ENCODE assay signal across 8 mouse cellular contexts in genomic region chr11:120990126-120990781, GRCm38 (mm10). TPM values are rescaled to one million over a fixed set of nuclear protein-coding genes. Genes with fewer than 3 reads are reported as not detected.
DNase-seq lines count a peak whose midpoint lies in the region; ATAC-seq lines count a peak whose summit lies in the region.

No protein-coding gene starts in this region.

- peak overlapping the region; percentile 100 for H3K9ac ChIP-seq in embryonic facial prominence, embryonic 13.5 days
- peak overlapping the region; percentile 100 for H3K9ac ChIP-seq in heart, embryonic 14.5 days (ENCODE audit: low read length)

- H3K4me2 ChIP-seq in embryonic facial prominence, embryonic 13.5 days, result peak overlapping the region; percentile 90
- peak overlapping the region; percentile 86 for H3K4me2 ChIP-seq in heart, embryonic 14.5 days (ENCODE audit: low read length)

- WGBS in embryonic facial prominence, embryonic 13.5 days, result under 1% methylated on average over 30 of the region's 35 CpGs
- 6% methylated on average over 19 of the region's 35 CpGs for WGBS in heart, embryonic 14.5 days

- no peaks in the 10 kb centered on the region for H3K9me3 ChIP-seq in embryonic facial prominence, embryonic 13.5 days
- no peaks in the 10 kb centered on the region for H3K9me3 ChIP-seq in heart, embryonic 14.5 days (ENCODE audit: control insufficient read depth, low read length)

- H3K36me3 ChIP-seq in embryonic facial prominence, embryonic 13.5 days, result peaks cover 26% of the 10 kb centered on the region
- H3K36me3 ChIP-seq in heart, embryonic 14.5 days (ENCODE audit: control insufficient read depth, insufficient read depth, low read length), result peaks cover 21% of the 10 kb centered on the region

- H3K27me3 ChIP-seq in embryonic facial prominence, embryonic 13.5 days, result no peaks in the 10 kb centered on the region
- H3K27me3 ChIP-seq in heart, embryonic 14.5 days (ENCODE audit: control insufficient read depth, insufficient read depth, low read length), result no peaks in the 10 kb centered on the region

- ATAC-seq in embryonic facial prominence, embryonic 13.5 days (ENCODE audit: insufficient number of reproducible peaks, insufficient read depth, low FRiP score, low TSS enrichment, low read depth), result peak; percentile 62; the same call in 1 of the 2 replicates
- ATAC-seq in heart, embryonic 14.5 days (ENCODE audit: insufficient number of reproducible peaks, insufficient read depth, low FRiP score, low read depth), result peak; percentile 58
- peak; percentile 45 for ATAC-seq in megakaryocyte, adult 5-6 weeks (ENCODE audit: poor library complexity, severe bottlenecking)

- DNase-seq in ES-CJ7 (ENCODE audit: low read depth, low spot score), result peak; percentile 50
- DNase-seq in adrenal gland, adult 2 months, result peak; percentile 81
- peak; percentile 78 for DNase-seq in kidney, postnatal 14 days
- DNase-seq in spleen, postnatal 10 days (ENCODE audit: low spot score in 2 of 2), result peak; percentile 63 to 69
- DNase-seq in layer of hippocampus, adult 9-11 months, result no peak

- H3K4me3 ChIP-seq in embryonic facial prominence, embryonic 13.5 days, result peak overlapping the region; percentile 96
- H3K4me3 ChIP-seq in heart, embryonic 14.5 days (ENCODE audit: control insufficient read depth in 1 of 2, insufficient read depth in 1 of 2, low read depth in 1 of 2, low read length in 2 of 2), result peak overlapping the region; percentile 98 to 100

- H3K27ac ChIP-seq in embryonic facial prominence, embryonic 13.5 days, result peak overlapping the region; percentile 97
- peak overlapping the region; percentile 94 to 96 for H3K27ac ChIP-seq in heart, embryonic 14.5 days (replicated peaks in 1 of 2; ENCODE audit: control insufficient read depth in 1 of 2, insufficient read depth in 1 of 2, low read depth in 2 of 2, low read length in 2 of 2)

- peaks cover 53% of the 10 kb centered on the region for H3K4me1 ChIP-seq in embryonic facial prominence, embryonic 13.5 days
- H3K4me1 ChIP-seq in heart, embryonic 14.5 days (ENCODE audit: control insufficient read depth in 2 of 2, insufficient read depth in 2 of 2, low read length in 2 of 2), result peaks cover 22 to 66% of the 10 kb centered on the region in 2 experiments

RNA-seq across cellular contexts. Expression of gene Csnk1d, which starts 0.9 kb away (rescaled TPM):
- total RNA-seq in adrenal gland, adult 2 months (2021), result 100 to 1,000 TPM; 114 to 126 TPM
- 39.8 and 48.7 TPM in 2 replicates for polyA plus RNA-seq in adrenal gland, adult 2 months (2012; rRNA removed)
- 132 and 134 TPM in 2 replicates for polyA plus RNA-seq in embryonic facial prominence, embryonic 13.5 days (2015; fragmentation: Nextera tagmentation; extraction: Ambion mirVana)
- polyA plus RNA-seq in heart, embryonic 14.5 days (2014; fragmentation: Nextera tagmentation; extraction: Ambion mirVana), result 45.1 and 45.6 TPM in 2 replicates
- 56.0 and 64.8 TPM in 2 replicates for total RNA-seq in megakaryocyte, adult 5-6 weeks (2015)
- total RNA-seq in megakaryocyte, adult 5-6 weeks (2017), result 67.8 and 69.7 TPM in 2 replicates

RNA-seq across cellular contexts. Expression of gene Slc16a3, which starts 42.0 kb away (rescaled TPM):
- total RNA-seq in adrenal gland, adult 2 months (2021), result 1 to 10 TPM; 1.2 to 1.3 TPM
- 1.4 and 2.5 TPM in 2 replicates for polyA plus RNA-seq in adrenal gland, adult 2 months (2012; rRNA removed)
- 56.4 and 63.4 TPM in 2 replicates for polyA plus RNA-seq in embryonic facial prominence, embryonic 13.5 days (2015; fragmentation: Nextera tagmentation; extraction: Ambion mirVana)
- 82.5 and 111 TPM in 2 replicates for polyA plus RNA-seq in heart, embryonic 14.5 days (2014; fragmentation: Nextera tagmentation; extraction: Ambion mirVana)
- total RNA-seq in megakaryocyte, adult 5-6 weeks (2015), result 21.4 and 24.6 TPM in 2 replicates
- total RNA-seq in megakaryocyte, adult 5-6 weeks (2017), result 35.2 and 40.7 TPM in 2 replicates

RNA-seq across cellular contexts. Expression of gene Cd7, which starts 49.0 kb away (rescaled TPM):
- under 1 TPM; 0.69 TPM for total RNA-seq in adrenal gland, adult 2 months (2021)
- polyA plus RNA-seq in adrenal gland, adult 2 months (2012; rRNA removed), result 1.8 and 3.3 TPM in 2 replicates
- polyA plus RNA-seq in embryonic facial prominence, embryonic 13.5 days (2015; fragmentation: Nextera tagmentation; extraction: Ambion mirVana), result 0.28 and 0.49 TPM in 2 replicates
- polyA plus RNA-seq in heart, embryonic 14.5 days (2014; fragmentation: Nextera tagmentation; extraction: Ambion mirVana), result not detected in 2 replicates
- total RNA-seq in megakaryocyte, adult 5-6 weeks (2015), result 52.3 and 53.9 TPM in 2 replicates
- 14.8 and 17.3 TPM in 2 replicates for total RNA-seq in megakaryocyte, adult 5-6 weeks (2017)

RNA-seq across cellular contexts. Expression of gene Ccdc57, which starts 57.6 kb away (rescaled TPM):
- total RNA-seq in adrenal gland, adult 2 months (2021), result 10 to 100 TPM in 1 of 2 experiments, 1 to 10 TPM in 1; 8.4 to 20.4 TPM
- polyA plus RNA-seq in adrenal gland, adult 2 months (2012; rRNA removed), result 2.7 and 3.5 TPM in 2 replicates
- polyA plus RNA-seq in embryonic facial prominence, embryonic 13.5 days (2015; fragmentation: Nextera tagmentation; extraction: Ambion mirVana), result 6.1 and 6.8 TPM in 2 replicates
- polyA plus RNA-seq in heart, embryonic 14.5 days (2014; fragmentation: Nextera tagmentation; extraction: Ambion mirVana), result 4.2 and 4.8 TPM in 2 replicates
- 0.30 and 1.2 TPM in 2 replicates for total RNA-seq in megakaryocyte, adult 5-6 weeks (2015)
- total RNA-seq in megakaryocyte, adult 5-6 weeks (2017), result 2.1 and 2.4 TPM in 2 replicates

Comparison
In these comparisons a context has a peak if more than half of its experiments do, and no peak if none do; other contexts are left out.
1. RNA of gene Slc16a3, which starts 42.0 kb away (polyA plus RNA-seq): 82.5 to 111 TPM in heart, embryonic 14.5 days and 56.4 to 63.4 TPM in embryonic facial prominence, embryonic 13.5 days; 1.4 to 2.5 TPM in adrenal gland, adult 2 months; every median in the first group is over 10 times any median in the second.
2. Peak in every context shown above with its lines, with median percentiles within 50 percentile points of each other: ATAC-seq.